Mouse (Mus musculus): ENCODE results near the gene Apc2.
A peak's percentile ranks its signal among the peaks of the same experiment; 100 is the strongest.
"Not testable (repeated sequence)": the region's sequence is repeated elsewhere in the genome, so short reads cannot be mapped to it uniquely, and the experiment has no call there.

The Apc2 gene

GRCm38 (mm10) chr10:80295618-80296425 is at the start of gene Apc2:
Gene Apc2, plus strand, starts transcription at chr10:80295977.
- peak; percentile 80 for DNase-seq

GRCm38 (mm10) chr10:80247849-80248248 is 47.9 kb upstream of the Apc2 start:
- no peak for DNase-seq

- DNase-seq = not testable (repeated sequence)
Observed at GRCm38 (mm10) chr10:80248437-80248836, 47.3 kb upstream of the Apc2 start.

GRCm38 (mm10) chr10:80248971-80249640 is 46.7 kb upstream of the Apc2 start, which contains the start of gene Ndufs7:
Gene Ndufs7, plus strand, starts transcription at chr10:80249121.
- DNase-seq = peak; percentile 97

GRCm38 (mm10) chr10:80250059-80250458 is 45.7 kb upstream of the Apc2 start:
- no peak for DNase-seq

GRCm38 (mm10) chr10:80250573-80250972 is 45.2 kb upstream of the Apc2 start:
- no peak for DNase-seq

GRCm38 (mm10) chr10:80252011-80252410 is 43.8 kb upstream of the Apc2 start:
- no peak for DNase-seq

GRCm38 (mm10) chr10:80252493-80253274 is 43.1 kb upstream of the Apc2 start:
- DNase-seq = no peak

- DNase-seq = no peak
Observed at GRCm38 (mm10) chr10:80253551-80253950, 42.2 kb upstream of the Apc2 start.

- no peak for DNase-seq
Observed at GRCm38 (mm10) chr10:80254331-80255297, 41.2 kb upstream of the Apc2 start.

GRCm38 (mm10) chr10:80255881-80256535 is 39.8 kb upstream of the Apc2 start:
- DNase-seq = peak; percentile 53

- DNase-seq = no peak
Observed at GRCm38 (mm10) chr10:80257936-80258335, 37.8 kb upstream of the Apc2 start.

- no peak for DNase-seq
Observed at GRCm38 (mm10) chr10:80258752-80259462, 36.9 kb upstream of the Apc2 start.

GRCm38 (mm10) chr10:80259463-80259805 is 36.3 kb upstream of the Apc2 start:
- DNase-seq = no peak

- peak; percentile 80 for DNase-seq
Observed at GRCm38 (mm10) chr10:80259861-80260641, 35.7 kb upstream of the Apc2 start.

- peak; percentile 99 for DNase-seq
Observed at GRCm38 (mm10) chr10:80260642-80261584, 34.9 kb upstream of the Apc2 start, which contains the start of the genes Gamt and Dazap1. Gene Gamt, minus strand, starts transcription at chr10:80261012. Gene Dazap1, plus strand, starts transcription at chr10:80261486.

GRCm38 (mm10) chr10:80261585-80261968 is 34.2 kb upstream of the Apc2 start:
- DNase-seq = peak; percentile 100

- no peak for DNase-seq
Observed at GRCm38 (mm10) chr10:80262169-80262568, 33.6 kb upstream of the Apc2 start.
